8 mouse cellular contexts compared by ENCODE assay signal in genomic region chr8:47674777-47675710, GRCm38 (mm10). TPM values are rescaled to one million over a fixed set of nuclear protein-coding genes. Genes with fewer than 3 reads are reported as not detected.
DNase-seq lines count a peak whose midpoint lies in the region; ATAC-seq lines count a peak whose summit lies in the region.

Gene Ing2, minus strand, starts transcription at chr8:47675556.

- peak within 1 kb of the TSS; percentile 90 for H3K9ac ChIP-seq in hindbrain, embryonic 11.5 days (ENCODE audit: low read depth, low read length)

- ATAC-seq in hindbrain, embryonic 11.5 days (ENCODE audit: low FRiP score): peak; percentile 92

- peak within 1 kb of the TSS; percentile 92 for H3K4me3 ChIP-seq in hindbrain, embryonic 11.5 days (ENCODE audit: low read depth, low read length)

- WGBS in hindbrain, embryonic 11.5 days: under 1% methylated on average over 81 of the region's 106 CpGs

- no peaks in the 10 kb centered on the region for H3K9me3 ChIP-seq in hindbrain, embryonic 11.5 days (ENCODE audit: control insufficient read depth, low read length)

- no peaks in the 10 kb centered on the region for H3K36me3 ChIP-seq in hindbrain, embryonic 11.5 days (ENCODE audit: control insufficient read depth, insufficient read depth, low read length)

- peak within 1 kb of the TSS; percentile 71 for H3K4me2 ChIP-seq in hindbrain, embryonic 11.5 days (replicated peaks; ENCODE audit: low read depth, low read length)

- peak within 1 kb of the TSS; percentile 95 for H3K27ac ChIP-seq in hindbrain, embryonic 11.5 days (ENCODE audit: low read depth, low read length)

- DNase-seq in Muller cell, postnatal 12 days (ENCODE audit: inconsistent ontology term): peak; percentile 100
- DNase-seq in cerebellum, adult 9-11 months: peak; percentile 100
- peak; percentile 100 for DNase-seq in frontal cortex, adult 2 months (ENCODE audit: extremely low spot score in 1 of 2, low spot score in 1 of 2)
- peak; percentile 100 for DNase-seq in hindbrain, embryonic 11.5 days (ENCODE audit: low spot score)
- peak; percentile 100 for DNase-seq in layer of hippocampus, postnatal 10 days (ENCODE audit: low spot score in 2 of 2)
- peak; percentile 100 for DNase-seq in lung, postnatal 10 days
- peak; percentile 100 for DNase-seq in ovary, postnatal 36 days (ENCODE audit: low spot score)
- DNase-seq in thymus, postnatal 25 days: peak; percentile 100

- no peaks in the 10 kb centered on the region for H3K4me1 ChIP-seq in hindbrain, embryonic 11.5 days (replicated peaks; ENCODE audit: control insufficient read depth, insufficient read depth, low read length)

- no peaks in the 10 kb centered on the region for H3K27me3 ChIP-seq in hindbrain, embryonic 11.5 days (ENCODE audit: control insufficient read depth, insufficient read depth, low read length)

RNA-seq across cellular contexts. Expression of gene Ing2, which starts in this region (rescaled TPM):
- 37.4 and 38.9 TPM in 2 replicates for polyA plus RNA-seq in frontal cortex, adult 2 months (2012; rRNA removed)
- polyA plus RNA-seq in hindbrain, embryonic 11.5 days (2014; fragmentation: Nextera tagmentation; extraction: Ambion mirVana): 13.2 and 13.3 TPM in 2 replicates
- total RNA-seq in layer of hippocampus, postnatal 10 days (2021): 10 to 100 TPM; 25.6 to 26.9 TPM

Comparison
In these comparisons a context has a peak if more than half of its experiments do, and no peak if none do; other contexts are left out.
1. Peak in every context shown above with its lines: DNase-seq, ATAC-seq, H3K4me3 ChIP-seq and H3K27ac ChIP-seq.